Mouse (Mus musculus): ENCODE results near the gene Rbm3.
"Not testable (repeated sequence)": the region's sequence is repeated elsewhere in the genome, so short reads cannot be mapped to it uniquely, and the experiment has no call there.

The Rbm3 gene

GRCm38 (mm10) chrX:8132017-8132976 is 13.4 kb downstream of the Rbm3 start, which contains the start of gene Wdr13:
Wdr13 (minus strand) TSS chrX:8132892.
- intact Hi-C loops (cut with DNase I), result no loop called here

DNA sequence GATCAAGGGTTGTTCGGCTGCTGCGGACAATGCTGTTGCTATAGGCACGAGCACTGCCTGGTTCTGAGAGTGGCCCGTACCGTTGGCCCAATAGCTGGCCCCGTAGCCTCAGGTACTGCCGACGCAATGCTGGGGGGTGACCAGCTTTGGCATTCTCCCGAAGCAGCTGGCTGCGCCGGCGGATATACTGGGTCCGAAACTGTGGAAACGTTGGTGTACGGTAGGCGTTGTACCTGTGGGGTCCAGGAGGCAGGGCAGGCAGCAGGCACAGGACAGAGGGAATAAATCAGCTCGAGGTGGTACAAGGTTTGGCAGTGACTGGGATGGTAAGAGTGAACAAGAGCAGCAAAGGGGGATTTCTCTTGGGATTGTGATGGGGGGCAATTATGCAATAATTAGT is 14.3 kb downstream of the Rbm3 start:
- intact Hi-C loops (cut with DNase I), result no loop called here

GRCm38 (mm10) chrX:8125235-8125634 is 20.4 kb downstream of the Rbm3 start:
- intact Hi-C loops (cut with DNase I), result no loop called here

- intact Hi-C loops (cut with DNase I), result no loop called here
Measured at GRCm38 (mm10) chrX:8123821-8124470, 21.7 kb downstream of the Rbm3 start.

- intact Hi-C loops (cut with DNase I), result loop anchor here (5.0 to 10.0 kb wide), 2 partner anchors 85 to 192 kb away; partner anchors contain the start of gene Eras
Measured at GRCm38 (mm10) chrX:8117264-8117663, 28.4 kb downstream of the Rbm3 start.

GRCm38 (mm10) chrX:8115275-8115674 is 30.4 kb downstream of the Rbm3 start:
- intact Hi-C loops (cut with DNase I), result loop anchor here (5.0 to 10.0 kb wide), 2 partner anchors 83 to 190 kb away; partner anchors contain the start of gene Eras

DNA sequence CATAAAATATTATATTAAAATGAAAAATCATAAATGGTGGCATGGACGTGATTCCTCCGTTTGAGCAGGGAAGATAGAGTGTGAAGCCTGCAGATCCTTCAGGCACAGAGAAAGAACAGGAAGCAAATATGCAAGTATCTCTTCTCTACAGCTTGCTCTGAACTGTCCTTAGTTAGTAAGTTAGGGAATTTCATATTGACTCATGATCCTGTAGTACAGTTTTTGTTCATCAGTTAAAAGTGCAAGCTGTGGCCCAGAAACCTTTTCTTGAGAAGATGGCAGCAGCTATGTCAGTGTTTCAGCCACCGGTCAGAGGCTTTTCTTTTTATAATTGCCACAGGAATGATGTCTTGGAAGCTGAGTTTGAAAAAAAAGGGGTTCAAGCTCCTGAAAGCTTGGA is 40.7 kb downstream of the Rbm3 start:
- intact Hi-C loops (cut with DNase I), result no loop called here

GRCm38 (mm10) chrX:8102213-8102668 is 43.4 kb downstream of the Rbm3 start:
- intact Hi-C loops (cut with DNase I), result no loop called here

DNA sequence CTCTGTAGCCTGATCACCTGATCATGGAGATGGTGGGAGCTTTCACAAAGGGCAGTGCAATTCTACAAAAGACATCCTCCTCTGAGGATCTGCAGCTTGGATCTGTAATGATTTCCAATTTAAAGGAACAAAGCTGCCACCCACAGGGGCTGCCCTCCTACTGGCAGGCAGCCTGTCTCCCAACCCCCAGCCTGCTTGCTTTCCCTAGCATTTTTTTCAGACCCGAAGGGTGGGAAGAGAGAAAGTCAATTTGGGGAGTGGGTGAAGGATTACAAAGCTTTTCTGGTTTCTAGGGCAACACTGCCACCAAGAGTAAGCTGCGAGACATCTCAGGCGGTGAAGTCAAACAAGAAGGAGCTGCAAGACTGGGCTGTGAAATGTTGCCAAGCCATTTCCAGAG is 44.7 kb downstream of the Rbm3 start:
- intact Hi-C loops (cut with DNase I), result no loop called here

DNA sequence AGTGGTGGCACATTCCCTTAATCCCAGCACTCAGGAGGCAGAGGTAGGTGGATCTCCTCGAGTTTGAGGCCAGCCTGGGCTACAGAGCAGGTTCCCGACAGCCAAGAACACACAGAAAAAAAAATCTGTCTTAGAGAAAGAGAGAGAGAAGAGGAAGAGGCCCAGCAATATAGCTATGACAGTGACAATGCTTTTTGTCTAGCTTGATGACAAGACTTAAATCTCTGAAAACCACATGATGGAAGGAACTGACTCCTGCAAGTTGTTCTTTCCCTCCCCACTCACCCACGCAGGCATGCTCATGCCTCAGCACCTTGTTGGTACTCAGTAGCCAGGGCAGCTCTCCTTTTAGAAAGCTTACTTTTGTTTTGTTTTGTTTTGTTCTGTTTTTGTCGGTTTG is 46.2 kb downstream of the Rbm3 start:
- intact Hi-C loops (cut with DNase I), result no loop called here

DNA sequence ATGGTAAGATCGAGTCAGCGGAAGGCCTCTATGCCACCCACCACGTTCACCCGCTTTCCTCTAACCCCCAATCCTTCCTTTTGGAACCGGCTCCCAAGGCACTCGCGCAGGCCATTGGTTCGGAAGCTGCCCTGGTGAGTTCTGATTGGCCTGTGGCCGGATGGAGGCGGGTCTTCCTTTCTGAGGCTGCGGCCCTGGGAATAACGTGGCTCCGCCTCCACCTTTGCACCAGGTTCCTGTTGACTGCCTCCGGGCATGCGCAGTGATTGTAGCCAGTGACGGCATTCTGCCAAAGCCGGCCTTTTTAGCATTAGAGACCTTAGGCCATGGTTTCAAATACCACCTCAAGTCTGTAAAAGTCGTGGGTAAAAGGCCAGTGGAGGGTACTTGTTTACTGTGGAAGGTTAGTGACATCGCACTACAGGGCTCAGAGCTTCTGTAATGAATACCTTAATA is 48.9 kb downstream of the Rbm3 start:
- intact Hi-C loops (cut with DNase I), result no loop called here

DNA sequence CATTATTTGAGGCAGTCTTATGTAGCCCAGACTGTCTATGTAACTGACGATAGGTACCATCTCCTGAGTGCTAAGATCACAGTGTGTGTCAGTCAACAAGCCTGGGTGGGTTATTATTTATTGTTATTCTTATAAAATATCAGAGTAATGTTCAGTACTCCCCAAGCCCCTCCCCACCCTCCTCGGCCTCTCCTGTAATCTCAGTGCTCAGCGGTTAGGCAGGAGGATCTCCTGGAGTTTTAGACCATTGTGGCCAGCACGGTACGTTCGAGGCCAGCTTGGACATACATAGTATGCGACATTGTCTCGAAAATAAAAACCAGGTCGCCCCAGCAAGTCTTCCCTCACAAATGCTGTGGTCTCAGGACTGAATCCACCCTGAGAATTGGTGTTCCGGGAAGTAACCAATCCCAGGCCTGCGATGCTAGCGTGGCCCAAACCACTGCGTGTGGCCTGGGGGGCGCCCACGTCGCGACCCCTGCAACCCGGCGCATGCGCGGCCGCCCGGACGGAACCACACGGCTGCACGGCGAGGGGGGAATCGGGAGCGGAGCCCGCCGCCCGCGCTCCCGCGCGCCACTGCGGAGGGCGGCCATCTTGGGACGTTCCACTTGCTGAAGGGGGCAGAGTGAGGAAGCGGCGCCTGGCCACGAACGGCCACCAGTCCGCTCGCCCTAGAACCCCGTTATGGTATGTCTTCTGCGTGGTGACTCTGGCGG is 49.5 kb downstream of the Rbm3 start:
- intact Hi-C loops (cut with DNase I), result not testable (repeated sequence)

DNA sequence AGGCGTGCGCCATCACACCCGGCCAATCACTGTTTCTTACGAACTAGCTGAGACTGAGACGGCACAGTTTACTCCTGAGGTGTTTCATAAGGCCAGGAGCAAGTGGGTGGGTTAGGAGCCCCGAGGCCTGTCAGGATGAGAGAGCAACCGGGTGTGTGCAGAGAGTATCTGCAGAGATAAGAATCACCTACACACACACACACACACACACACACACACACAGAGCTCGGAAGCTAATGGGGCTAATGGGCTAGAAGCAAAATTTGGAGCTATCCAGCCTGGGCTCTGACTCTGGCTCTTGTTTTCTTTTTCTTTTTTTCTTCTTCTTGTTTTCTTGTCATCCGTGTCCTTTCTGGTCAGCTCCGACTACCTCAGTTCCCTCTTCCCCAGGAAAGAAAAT is 50.1 kb downstream of the Rbm3 start:
- intact Hi-C loops (cut with DNase I), result no loop called here

- intact Hi-C loops (cut with DNase I), result not testable (repeated sequence)
Measured at GRCm38 (mm10) chrX:8090954-8091347, 54.7 kb downstream of the Rbm3 start.

DNA sequence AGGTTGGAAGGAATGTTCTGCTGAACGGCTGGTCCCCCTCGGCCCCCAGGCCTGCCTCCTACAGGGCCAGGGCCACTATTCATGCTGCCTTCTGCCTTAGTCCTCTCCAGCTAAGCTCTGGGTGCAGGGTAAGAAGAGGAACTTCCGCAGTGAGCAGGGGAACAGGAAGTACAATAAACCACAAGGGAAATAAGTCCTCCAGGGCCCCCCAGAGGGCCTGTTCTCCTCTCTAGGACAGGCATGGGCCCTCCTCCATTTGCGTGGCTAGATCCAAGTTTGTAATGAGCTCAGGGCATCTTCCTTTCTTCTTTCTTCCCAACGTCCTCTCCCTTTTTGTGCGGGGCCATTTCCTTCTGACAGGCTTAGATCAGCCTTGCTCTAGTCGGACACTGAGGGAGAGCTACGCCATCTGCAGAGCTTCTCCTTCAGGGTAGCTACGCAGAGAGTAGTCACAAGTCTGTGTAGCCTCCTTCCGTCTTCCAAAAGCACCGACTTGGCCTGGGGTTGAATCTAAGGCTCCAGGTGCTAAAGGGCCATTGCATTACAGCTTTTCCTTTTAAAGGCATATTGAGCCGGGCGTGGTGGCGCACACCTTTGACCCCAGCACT is 55.2 kb downstream of the Rbm3 start, which contains the start of gene Was:
TSS of gene Was (minus strand) at position 153 of the 608 bp plus-strand sequence.
- intact Hi-C loops (cut with DNase I), result no loop called here

- intact Hi-C loops (cut with DNase I), result no loop called here
Measured at GRCm38 (mm10) chrX:8089746-8090145, 55.9 kb downstream of the Rbm3 start.

Measured in adrenal gland (tissue).